Mouse (Mus musculus) urinary bladder, adult 2 months (tissue): ENCODE measurements around the gene Gm17359. TPM values are rescaled to one million over a fixed set of nuclear protein-coding genes. Genes with fewer than 3 reads are reported as not detected.
"Not testable (repeated sequence)": the region's sequence is repeated elsewhere in the genome, so short reads cannot be mapped to it uniquely, and the experiment has no call there.

Experiments
- DNase-seq: peaks from one replicate; pipeline ENCODE4 v3.0.0; 2022; ENCODE audit warnings: low spot score
- polyA plus RNA-seq: library from polyadenylated mRNA; depleted of rRNA; stranded (reverse); fragments of >200 nt; gene quantifications from 2 replicates; pipeline ENCODE4 v1.2.3, GENCODE M21; 2012

Gm17359 gene
- polyA plus RNA-seq, 1 experiment: not detected

DNA sequence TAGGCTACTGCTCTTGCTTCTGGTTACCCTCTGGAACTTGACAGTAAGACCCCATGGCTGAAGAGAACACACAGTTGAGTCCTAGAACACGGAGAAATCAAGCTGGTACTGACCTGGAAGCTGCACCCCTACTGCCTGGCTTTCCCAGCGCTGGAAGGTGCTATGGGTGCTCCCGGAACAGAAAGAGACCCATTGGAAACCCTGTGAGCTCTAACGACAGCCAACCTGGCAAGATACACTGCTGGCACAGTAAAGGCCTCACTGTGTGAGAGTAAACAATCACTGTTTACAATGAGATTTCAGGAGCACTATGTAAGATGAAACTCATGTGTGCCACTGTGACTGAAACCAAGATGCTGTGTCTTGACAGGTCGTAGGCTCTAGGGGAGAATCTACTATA is 78.6 kb downstream of the Gm17359 start:
- DNase-seq: no peak

DNA sequence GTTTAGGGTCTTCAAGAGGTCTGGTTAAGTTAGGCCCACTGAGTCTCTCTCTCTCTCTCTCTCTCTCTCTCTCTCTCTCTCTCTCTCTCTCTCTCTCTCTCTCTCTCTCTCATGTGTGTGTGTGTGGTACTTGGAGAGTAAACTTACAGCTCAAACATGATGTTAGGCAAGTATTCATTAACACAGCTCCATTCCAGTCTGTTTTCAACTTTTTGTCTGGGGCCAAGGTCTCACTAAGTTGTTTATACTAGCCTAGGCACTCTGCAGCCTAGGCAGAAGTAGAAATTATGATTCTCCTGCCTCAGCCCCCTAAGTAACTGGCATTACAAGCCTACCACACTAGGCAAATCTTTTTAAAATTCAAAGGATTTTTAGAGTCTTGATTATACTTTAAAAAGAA is 79.5 kb downstream of the Gm17359 start:
- DNase-seq: no peak

DNA sequence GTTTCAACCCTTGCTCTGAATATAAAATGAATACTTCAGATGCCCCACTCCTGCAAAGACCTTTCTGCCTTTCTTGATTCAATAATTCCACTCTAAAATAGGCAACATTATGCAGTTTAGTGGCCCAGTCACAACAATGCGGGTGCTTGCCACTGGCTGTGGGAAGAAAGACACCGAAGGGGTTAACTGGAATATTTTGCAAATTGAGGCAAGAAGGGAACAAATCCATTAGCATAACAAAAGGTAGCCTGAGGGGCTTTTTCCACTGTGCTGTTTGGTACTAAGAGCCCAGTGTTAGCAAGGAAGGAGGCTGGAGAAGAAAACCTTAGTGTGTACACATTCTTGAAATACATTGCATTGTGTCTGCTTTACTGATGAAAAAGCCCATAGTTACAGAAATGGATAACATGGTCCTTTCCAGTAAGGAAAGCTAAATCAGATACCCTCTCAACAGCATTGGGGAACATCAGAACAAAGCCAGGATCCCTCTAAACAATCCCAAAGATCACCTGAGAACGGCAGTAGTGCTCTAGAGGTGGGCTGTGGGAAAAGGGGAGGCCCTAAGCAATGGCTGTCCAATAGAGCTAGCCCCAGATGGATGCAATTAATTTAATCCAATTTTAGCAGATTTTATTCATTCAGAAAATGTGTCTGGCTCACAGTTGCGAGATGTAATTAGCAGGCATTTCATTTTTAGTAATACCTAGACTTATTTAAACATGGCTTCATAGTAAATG is 80.7 kb downstream of the Gm17359 start:
- no peak for DNase-seq

DNA sequence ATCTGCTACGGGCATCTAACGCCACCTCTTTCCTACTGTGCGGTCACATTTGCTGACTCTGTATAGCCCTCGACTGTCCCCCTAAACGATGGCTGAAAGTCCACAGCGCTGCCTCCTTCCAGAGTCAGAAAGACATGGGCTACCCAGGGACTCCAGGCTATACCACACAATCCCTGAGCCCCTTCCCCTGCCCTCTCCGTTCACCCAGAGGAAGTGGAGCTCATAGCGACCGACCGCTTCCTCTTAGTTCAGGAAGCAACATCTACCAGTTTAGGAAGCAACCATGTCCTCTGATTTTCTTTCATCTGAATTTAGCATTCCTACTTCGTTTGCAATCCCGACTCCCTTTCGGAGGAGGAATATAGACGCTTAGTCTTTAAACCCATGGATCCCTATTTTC is 82.5 kb downstream of the Gm17359 start:
- DNase-seq: no peak

DNA sequence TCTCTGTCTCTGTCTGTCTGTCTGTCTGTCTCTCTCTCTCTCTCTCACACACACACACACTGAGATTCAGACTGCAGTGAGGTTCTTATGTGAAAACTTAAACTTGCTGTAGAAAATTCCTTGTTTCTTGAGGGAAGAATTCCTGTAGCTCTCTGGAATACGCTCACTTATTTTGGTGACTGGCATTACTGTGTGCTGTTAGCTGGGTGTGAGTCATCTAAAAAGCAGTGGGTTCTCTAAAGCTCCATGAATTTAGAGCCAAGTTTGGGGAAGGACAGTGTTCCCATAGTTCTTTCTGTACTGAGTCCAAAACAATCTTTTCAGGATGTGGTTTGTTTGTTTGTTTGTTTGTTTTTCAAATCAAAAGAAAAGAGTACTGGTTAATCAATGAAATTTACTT is 89.0 kb downstream of the Gm17359 start:
- DNase-seq: no peak

DNA sequence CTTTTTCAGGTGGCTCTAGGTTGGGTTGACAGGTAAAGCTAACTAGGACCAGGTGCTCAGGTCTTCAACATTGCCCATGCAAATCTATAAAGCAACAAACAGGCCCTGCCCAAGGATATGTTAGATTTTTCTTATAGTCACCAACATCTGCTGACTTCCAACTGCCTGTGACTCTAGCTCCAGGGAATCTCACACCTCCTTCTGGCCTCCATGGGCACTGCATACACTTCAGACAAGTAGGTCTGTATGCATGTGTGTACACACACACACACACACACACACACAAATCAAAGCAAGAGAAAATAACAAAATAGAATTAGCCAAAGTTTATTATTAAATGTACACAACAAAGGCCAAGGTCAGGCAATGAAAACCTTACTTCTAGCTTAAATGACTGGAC is 97.1 kb downstream of the Gm17359 start:
- no peak for DNase-seq

DNA sequence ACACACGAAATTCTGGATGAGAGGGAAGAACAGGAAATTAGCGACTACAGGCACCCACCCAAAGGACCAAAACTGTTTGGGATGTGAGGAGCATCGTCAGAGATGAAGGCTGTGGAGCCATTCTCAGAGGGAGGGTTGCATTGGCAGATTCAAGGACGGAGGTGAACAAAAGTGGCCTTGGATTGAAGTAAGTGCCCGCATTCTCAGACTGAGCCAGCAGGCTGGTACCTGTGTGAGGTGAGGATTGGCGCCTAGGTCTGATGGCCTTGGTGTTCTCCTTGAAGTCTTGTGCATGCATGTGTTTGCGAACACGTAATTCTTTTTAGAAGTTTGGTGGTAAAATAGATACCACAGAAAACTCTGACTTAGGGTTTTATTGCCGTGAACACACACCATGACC is 98.0 kb downstream of the Gm17359 start:
- DNase-seq: no peak

DNA sequence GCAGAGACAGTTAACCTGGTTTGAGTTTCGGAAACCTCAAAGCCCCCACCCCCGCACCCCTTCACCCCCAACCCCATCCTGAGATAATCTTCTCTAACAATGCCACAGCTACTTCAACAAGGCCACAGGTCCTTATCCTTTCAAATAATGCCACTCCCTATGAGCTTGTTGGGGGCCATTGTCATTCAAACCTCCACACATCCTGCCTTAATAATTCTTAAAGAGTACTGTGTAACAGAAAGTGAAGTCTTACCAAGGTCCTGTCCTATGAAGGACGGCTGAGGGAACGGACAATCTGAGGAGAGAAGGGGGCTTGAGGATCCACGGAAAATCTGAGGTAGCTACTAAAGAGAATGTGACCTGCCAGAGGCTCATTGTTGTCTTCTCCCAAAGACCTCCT is 98.5 kb downstream of the Gm17359 start:
- DNase-seq: no peak

DNA sequence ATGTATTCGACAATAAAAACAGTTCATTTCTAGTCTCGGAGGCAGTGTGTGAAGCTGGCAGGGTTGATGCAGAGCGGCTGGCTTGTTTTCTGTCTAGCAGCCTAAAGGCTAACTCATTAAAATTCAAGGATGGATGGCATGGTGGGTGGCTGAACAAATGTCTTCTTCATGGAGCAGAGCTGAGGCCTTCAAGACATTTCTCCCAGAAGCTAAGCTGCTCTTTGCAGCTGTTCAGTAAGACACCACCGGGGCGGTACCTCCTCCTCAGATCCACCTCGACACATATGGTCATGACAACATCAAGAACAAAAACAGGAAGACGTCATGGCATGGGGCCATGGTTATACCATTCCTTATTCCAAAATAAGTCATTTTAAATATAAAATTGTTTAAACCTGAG is 99.7 kb downstream of the Gm17359 start:
- DNase-seq: no peak

DNA sequence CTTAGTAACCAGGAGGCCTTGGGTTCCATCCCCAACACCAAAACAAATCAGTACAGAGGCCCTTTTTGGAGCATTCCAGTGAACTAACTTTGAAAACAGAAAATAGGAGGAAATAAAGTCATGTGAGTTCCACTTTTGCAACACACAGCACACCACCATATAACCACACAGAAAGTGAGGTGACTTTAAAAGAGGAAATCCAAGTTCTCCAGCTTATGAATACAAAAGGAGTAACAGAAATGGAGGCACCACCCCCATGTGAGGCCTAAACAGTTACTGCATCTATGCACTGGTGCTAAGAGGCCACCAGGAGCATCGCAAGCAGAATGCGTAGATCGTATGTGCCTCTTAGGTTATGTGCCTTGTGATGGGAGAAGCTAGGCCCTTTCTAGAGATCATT is 101.8 kb downstream of the Gm17359 start:
- DNase-seq: no peak

DNA sequence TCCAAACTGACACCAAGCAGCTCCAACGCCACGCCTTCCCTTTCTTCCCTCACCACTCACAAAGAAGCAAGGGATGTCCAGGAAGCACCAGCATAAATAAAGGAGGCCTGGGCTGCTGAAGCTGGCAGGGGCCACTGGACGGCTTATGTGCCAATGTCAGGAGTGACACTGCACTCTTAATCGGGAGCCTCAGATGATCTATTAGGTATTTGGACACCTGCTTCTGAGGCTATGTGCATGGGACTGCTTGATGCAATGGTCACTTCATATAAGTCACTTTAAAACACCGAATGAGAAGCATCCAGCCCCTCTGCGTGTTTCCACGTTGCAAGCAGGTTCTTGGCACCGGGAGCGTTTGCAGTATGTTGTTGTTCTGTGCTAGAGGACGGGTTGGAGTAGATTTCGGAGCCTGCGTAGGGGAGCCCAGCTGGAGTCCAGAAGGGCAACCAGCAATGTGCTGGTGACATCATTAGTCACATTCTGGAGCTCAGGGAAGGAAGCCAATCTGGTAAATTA is 104.6 kb downstream of the Gm17359 start:
- DNase-seq: no peak

DNA sequence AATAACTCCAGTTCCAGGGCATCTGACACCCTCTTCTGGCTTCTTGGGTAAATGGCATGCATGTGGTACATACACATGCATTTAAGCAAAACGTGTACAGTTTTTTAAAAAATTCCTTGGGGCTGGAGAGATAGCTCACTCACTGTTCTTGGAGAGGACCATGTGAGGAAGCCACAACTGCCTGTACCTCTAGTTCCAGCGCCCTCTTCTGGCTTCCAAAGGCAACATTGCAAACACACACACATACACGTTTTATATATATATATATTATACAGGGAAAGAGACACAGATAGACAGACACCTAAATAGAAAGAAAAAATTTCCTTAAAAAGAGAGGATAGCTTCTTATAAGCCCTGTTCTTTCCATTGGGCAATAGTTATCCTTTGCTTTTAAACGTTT is 107.4 kb downstream of the Gm17359 start:
- no peak for DNase-seq

DNA sequence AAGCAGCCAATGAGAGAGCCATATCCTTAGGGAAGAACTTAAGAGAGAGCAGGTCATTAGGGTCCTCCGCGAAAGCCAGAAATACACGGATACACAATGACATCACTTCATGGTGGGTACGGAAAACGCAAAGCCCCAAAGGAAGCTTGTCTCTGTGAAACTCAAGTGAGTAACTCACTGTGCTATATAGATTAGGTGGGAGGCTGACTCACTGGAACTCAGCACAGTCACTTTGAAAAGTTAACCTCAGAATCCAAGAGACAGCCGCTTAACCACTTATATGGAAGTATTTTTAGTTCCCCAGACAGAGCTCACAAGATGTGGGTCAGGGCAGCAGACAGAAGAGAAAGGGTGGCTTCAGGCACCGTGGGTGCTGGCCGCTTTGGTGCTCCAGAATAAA is 108.6 kb downstream of the Gm17359 start:
- no peak for DNase-seq

DNA sequence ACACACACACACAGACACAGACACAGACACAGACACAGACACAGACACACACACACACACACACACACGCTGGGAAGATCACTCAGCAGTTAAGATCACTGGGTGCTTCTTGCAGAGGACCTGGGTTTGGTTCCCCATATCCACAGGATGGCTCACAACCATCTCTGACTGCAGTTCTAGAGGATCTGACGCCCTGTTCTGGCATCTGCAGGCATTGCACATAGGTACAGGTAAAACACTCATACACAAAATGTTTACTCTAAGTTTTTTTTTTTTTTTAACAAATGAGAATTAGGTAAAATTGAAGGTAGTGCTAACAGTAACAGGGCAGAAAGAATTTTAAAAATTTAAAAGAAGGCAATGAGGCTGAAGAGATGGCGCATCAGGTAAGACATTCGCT is 109.7 kb downstream of the Gm17359 start:
- DNase-seq: no peak

DNA sequence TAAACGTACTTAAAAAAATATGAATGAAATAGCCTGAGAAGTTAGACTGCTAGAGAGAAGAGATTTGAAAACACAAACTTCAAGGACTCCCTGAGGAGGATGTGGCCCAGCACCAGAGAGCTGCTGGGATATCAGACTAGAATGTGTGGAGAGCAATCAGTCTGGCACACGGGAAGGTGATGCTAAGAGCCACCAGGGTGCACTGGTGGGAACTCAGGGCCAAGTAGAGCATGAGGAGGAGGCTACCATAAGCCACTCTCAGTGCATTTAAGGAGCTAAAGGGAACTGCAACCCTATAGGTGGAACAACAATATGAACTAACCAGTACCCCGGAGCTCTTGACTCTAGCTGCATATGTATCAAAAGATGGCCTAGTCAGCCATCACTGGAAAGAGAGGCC is 110.2 kb downstream of the Gm17359 start:
- not testable (repeated sequence) for DNase-seq

DNA sequence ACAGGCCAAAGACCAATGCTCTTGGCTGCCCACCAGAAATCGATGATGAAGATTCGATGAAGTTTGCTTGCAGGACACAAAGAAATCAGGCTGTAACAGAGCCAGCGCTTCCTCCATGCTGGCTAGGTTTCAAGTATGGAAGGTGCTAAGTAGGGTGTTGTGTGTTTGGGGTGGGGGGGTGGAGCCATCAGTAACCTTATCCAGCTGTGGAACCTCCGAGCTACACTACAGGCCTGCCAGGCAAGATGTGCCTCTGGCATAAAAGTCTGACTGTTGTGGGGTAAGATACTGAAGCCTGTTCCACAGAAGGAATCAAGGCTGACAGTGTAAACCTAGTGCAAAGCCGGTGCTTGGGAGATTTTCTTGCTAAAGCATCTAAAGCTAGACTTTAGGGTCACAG is 112.0 kb downstream of the Gm17359 start:
- DNase-seq: no peak

DNA sequence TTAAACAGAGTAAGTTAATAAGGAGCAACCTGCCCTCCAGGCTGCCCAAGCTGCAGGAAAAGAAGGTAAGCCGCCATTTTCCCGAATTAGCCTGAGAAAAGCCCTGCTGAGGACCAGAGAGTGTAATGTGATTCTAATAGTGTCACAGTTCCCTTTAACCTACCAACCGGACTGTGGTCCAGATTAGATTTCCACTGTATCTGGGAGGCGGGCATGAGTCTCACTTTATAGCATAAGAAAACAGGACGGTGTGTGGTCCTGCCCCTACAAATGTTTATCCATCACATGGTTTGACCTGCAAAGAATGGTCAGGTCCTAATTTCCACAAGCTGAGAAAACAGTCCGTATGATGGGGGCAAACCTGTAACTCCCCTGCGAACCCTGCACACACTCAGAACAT is 112.9 kb downstream of the Gm17359 start:
- DNase-seq: no peak

DNA sequence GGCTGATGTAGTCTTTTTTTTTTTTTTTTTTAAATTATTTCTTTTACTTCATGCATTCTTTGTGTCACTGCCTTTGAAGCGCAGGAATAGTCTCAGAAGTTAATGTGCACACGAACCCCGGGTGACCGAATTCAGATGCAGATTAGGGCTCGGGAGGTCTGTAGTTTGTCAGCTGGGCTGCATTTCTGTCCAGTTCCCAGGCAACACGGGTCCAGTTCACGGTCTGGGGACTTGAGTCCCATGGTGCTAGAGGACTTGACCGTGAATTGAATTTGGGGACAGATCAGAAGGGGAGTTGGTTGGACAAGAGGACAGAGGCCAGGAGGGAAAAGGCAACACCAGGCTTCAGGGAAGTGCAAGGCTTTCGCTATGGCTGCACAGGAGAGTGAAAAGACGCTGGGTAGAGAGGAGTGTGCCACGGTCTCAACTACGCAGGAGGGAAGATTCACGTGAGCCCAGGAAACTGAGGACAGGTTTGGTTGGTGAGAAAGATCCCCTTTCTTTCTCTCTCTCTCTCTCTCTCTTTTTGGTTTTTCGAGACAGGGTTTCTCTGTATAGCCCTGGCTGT is 116.3 kb downstream of the Gm17359 start:
- DNase-seq: no peak

DNA sequence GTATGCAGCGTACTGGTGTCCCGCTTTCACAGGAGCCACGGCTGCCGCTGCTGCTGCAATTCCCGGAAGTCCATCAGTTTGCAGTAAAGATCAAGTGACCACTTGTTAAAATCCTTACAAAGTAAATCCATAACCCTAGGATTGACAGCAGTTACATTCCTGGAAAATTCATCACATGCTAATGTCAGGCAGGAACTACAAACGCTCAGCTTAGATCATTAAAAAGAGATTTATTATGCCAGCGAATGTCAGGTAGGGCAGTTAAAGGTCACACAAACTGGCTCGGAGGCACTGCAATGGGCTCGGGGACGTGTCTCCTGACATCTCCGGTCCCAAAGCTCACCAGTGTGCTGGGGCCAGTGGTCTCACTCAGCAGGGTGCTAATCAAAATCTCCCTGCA is 119.3 kb downstream of the Gm17359 start:
- no peak for DNase-seq

DNA sequence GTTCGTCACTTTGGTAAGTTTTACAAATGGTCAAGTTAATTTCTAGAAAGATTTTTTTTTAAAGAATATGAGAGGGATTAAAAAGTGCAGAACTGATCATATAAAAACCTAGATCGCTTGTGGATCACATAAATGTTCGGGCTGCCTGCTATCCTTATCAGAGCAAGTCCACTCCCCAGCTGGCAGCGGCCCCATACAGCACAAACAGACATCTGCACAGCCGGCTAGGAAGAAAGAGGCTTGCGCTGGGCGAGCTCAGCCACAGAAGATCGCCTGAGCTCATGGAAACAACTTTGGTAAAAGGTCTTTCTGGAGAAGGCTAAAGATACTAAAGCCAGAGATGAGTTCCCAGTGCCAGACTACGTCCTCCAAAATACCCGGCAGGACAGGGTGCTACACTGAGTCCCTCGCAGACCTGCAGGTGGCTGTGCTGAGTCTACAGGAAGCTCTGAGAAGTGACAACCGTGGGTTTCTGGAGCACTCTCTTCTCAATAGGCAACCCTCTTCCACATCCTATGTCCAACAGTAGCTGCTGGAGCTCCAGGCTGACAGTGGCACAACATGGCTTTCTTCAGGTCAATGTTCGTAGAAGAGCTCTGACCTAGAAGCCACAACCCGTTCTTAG is 122.3 kb downstream of the Gm17359 start:
- DNase-seq: no peak

DNA sequence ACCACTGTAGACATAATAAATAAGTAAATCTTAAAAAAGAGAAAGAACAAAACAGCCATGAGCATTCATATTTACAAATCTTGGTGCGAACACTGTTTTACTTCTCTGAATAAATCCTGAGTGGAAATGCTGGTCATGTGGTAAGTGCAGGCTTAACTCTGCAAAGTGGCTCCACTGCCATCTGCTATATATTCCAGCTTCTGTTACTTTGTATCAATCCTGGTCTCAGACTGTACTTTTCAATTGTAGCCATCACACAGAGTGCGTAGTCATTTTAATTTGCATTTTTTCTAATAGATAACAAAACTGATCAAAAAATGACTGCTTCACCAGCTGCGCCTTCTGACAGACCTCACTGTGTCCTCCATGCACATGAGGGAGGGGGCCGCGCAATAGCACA is 133.0 kb downstream of the Gm17359 start:
- DNase-seq: no peak

DNA sequence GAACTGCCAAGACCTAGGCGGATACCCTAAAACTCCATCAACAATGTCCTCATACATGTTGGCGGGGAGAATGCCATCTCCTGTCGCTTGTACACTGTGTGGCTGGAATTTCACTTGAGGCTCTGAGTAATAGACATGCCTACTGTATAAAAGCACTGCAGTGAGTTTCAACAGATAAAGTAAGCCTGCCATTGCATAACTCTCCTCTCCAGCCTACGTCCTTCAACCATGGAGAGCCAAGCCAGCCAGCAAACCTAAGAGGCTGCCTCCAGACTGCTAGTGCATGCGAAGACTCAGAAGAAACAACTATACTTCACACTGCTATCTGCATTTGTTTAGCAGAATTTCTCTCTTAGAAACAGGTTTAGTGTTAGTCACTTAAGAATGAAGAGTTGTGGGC is 135.9 kb downstream of the Gm17359 start:
- no peak for DNase-seq

DNA sequence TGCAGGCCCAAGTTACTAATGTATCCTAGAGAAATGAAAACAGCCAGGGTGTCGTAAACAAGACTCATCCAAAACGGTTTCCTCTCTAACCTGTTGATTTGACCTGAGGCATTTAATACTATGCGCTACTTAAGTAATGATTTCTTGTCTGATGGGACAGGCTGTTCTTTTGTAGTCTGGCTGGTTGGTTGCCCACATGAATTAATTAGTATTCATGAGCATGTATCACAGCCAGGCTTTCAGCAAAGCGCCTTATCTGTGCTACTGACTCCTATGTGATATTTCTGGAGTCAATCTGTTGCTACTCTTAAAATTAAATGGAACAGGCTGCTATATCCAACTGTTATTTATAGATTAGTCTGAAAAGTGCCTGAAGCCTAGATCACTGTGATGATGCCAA is 138.4 kb downstream of the Gm17359 start:
- no peak for DNase-seq
